13 mouse cellular contexts compared by ENCODE assay signal in the genomic region with DNA sequence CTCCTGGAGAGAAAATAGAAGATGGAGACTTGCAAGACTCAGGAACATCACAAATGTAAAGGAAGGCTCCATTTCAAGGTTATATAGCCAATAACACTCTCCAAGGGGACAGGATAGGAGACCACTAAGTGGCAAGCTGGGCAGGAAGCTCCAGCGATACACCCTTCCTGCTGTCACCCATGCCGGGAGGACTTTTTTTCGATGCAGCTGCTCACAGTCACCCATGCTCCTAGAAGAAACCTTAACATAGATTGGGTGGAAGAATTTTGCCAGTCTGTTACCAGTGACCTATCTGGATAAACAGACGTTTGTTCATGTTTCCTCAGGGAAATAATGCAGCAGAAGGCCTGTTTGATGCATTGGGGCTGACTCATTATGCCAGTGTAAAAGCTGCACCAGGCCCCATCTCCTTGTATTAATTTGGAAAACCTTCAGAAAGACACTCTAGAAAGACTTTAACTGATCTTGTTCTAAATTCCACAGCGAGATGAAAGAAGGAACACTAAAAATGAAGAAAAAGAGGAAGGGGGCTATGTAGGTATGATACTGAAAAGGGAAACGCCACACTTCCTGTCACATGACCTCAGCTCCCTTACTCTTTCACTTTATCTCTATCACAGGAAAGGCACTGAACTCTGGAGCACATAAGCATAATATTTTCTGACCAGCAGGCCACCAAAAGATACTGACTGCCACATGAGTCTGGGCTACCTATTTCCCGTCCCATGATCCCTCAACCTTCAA.
DNase-seq lines count a peak whose midpoint lies in the region; ATAC-seq and TF ChIP-seq lines count a peak whose summit lies in the region.
"Had no signal": no experiment of that assay in that cellular context is flagged by ENCODE, and none has a peak within 500 bp of the region (broad histone marks: within the 10 kb centered on the region; RNA-seq: fewer than 3 reads in every experiment).

No protein-coding gene starts in this region.

- peak overlapping the region; percentile 40; the same call in 1 of the 2 replicates for H3K27ac ChIP-seq in layer of hippocampus, adult 2 months
- H3K27ac ChIP-seq in hindbrain, embryonic 14.5 days, result no peak overlapping the region
- H3K27ac ChIP-seq: forebrain, embryonic 13.5 days had no signal

- no peaks in the 10 kb centered on the region for H3K9me3 ChIP-seq in hindbrain, embryonic 14.5 days (ENCODE audit: control insufficient read depth, low read length)
- H3K9me3 ChIP-seq: forebrain, embryonic 13.5 days had no signal

- H3K9ac ChIP-seq in hindbrain, embryonic 14.5 days, result no peak overlapping the region
- H3K9ac ChIP-seq: forebrain, embryonic 13.5 days had no signal

- ATAC-seq in CD4-positive, CD25-positive, alpha-beta regulatory T cell, adult 4 months, result peak; percentile 72
- peak; percentile 73 for ATAC-seq in inflammation-experienced regulatory T-cells, adult 6 months
- no peak for ATAC-seq in hindbrain, embryonic 14.5 days (ENCODE audit: low FRiP score)
- ATAC-seq: forebrain, embryonic 13.5 days; midbrain, embryonic 16.5 days had no signal

- DNase-seq in layer of hippocampus, adult 2 months (ENCODE audit: low spot score in 2 of 2), result no peak
- DNase-seq in layer of hippocampus, postnatal 14 days (ENCODE audit: low spot score in 2 of 2), result no peak
- peak; percentile 76 for DNase-seq in naive thymus-derived CD4-positive, alpha-beta T cell, adult 2 months (ENCODE audit: low read depth)
- DNase-seq in cerebellum, adult 11-12 months, result no peak
- no peak for DNase-seq in kidney, postnatal 14 days
- no peak for DNase-seq in hindbrain, embryonic 14.5 days (ENCODE audit: low spot score)
- DNase-seq: adrenal gland, adult 2 months; cerebellum, adult 11 months; kidney, adult 18-20 months had no signal

- H3K4me1 ChIP-seq in hindbrain, embryonic 14.5 days (replicated peaks; ENCODE audit: control insufficient read depth, insufficient read depth, low read length), result peaks cover 4% of the 10 kb centered on the region; the same call in 1 of the 2 replicates

- H3K27me3 ChIP-seq in hindbrain, embryonic 14.5 days (ENCODE audit: control insufficient read depth, insufficient read depth, low read length), result no peaks in the 10 kb centered on the region
- H3K27me3 ChIP-seq: forebrain, embryonic 13.5 days had no signal

- no peak overlapping the region for H3K4me3 ChIP-seq in layer of hippocampus, adult 2 months
- no peak overlapping the region for H3K4me3 ChIP-seq in hindbrain, embryonic 14.5 days (replicated peaks; ENCODE audit: low read length)
- H3K4me3 ChIP-seq: forebrain, embryonic 13.5 days had no signal

- 0 out of 2 replicates have a peak, but pooled peaks cover 2% of the 10 kb centered on the region for H3K36me3 ChIP-seq in hindbrain, embryonic 14.5 days (replicated peaks; ENCODE audit: control insufficient read depth, insufficient read depth)

- WGBS in hindbrain, embryonic 14.5 days, result 91% methylated on average over 7 of the region's 7 CpGs

- H3K4me2 ChIP-seq in hindbrain, embryonic 14.5 days (replicated peaks), result no peak overlapping the region
- H3K4me2 ChIP-seq: forebrain, embryonic 13.5 days had no signal

- TF ChIP-seq CTCF in layer of hippocampus, adult 2 months (conservative IDR thresholded peaks at IDR 0.05), result no peak
